ENCODE assay signal across 16 mouse cellular contexts in genomic region chr12:13181721-13182120, GRCm38 (mm10).
DNase-seq lines count a peak whose midpoint lies in the region; ATAC-seq and TF ChIP-seq lines count a peak whose summit lies in the region.
"Had no signal": no experiment of that assay in that cellular context is flagged by ENCODE, and none has a peak within 500 bp of the region (broad histone marks: within the 10 kb centered on the region; RNA-seq: fewer than 3 reads in every experiment).

No protein-coding gene starts in this region.

- peaks cover 20% of the 10 kb centered on the region for H3K4me1 ChIP-seq in intestine, embryonic 14.5 days (replicated peaks; ENCODE audit: control insufficient read depth, insufficient read depth, low read length)
- peaks cover 7% of the 10 kb centered on the region; the same call in 1 of the 2 replicates for H3K4me1 ChIP-seq in intestine, postnatal 0 days (replicated peaks; ENCODE audit: control insufficient read depth, insufficient read depth, low read length)
- H3K4me1 ChIP-seq in midbrain, postnatal 0 days (ENCODE audit: insufficient read depth, low read length): peaks cover 8% of the 10 kb centered on the region; the same call in 1 of the 2 replicates
- H3K4me1 ChIP-seq in midbrain, embryonic 13.5 days (replicated peaks): peaks cover 15% of the 10 kb centered on the region
- peaks cover 77% of the 10 kb centered on the region for H3K4me1 ChIP-seq in liver, embryonic 13.5 days (replicated peaks)

- no peak overlapping the region for H3K9ac ChIP-seq in intestine, embryonic 14.5 days (ENCODE audit: low read length)
- H3K9ac ChIP-seq in intestine, postnatal 0 days (ENCODE audit: low read depth, low read length): no peak overlapping the region
- H3K9ac ChIP-seq in midbrain, postnatal 0 days (replicated peaks; ENCODE audit: low read length, poor library complexity, severe bottlenecking): no peak overlapping the region
- H3K9ac ChIP-seq in midbrain, embryonic 13.5 days (replicated peaks): no peak overlapping the region
- H3K9ac ChIP-seq in liver, embryonic 13.5 days: peak overlapping the region; percentile 76
- H3K9ac ChIP-seq: embryonic facial prominence, embryonic 12.5 days; forebrain, embryonic 15.5 days had no signal

- no peaks in the 10 kb centered on the region for H3K27me3 ChIP-seq in intestine, embryonic 14.5 days (replicated peaks; ENCODE audit: control insufficient read depth, insufficient read depth, low read length)
- H3K27me3 ChIP-seq in intestine, postnatal 0 days (replicated peaks; ENCODE audit: control insufficient read depth, insufficient read depth, low read length): no peaks in the 10 kb centered on the region
- H3K27me3 ChIP-seq in midbrain, postnatal 0 days (ENCODE audit: insufficient read depth, low read length): no peaks in the 10 kb centered on the region
- H3K27me3 ChIP-seq in midbrain, embryonic 13.5 days: no peaks in the 10 kb centered on the region
- 0 out of 2 replicates have a peak, but pooled peaks cover 2% of the 10 kb centered on the region for H3K27me3 ChIP-seq in liver, embryonic 13.5 days
- H3K27me3 ChIP-seq: embryonic facial prominence, embryonic 12.5 days; forebrain, embryonic 15.5 days had no signal

- ATAC-seq in intestine, embryonic 14.5 days (replicated peaks; ENCODE audit: low FRiP score, low TSS enrichment, low read depth): no peak
- no peak for ATAC-seq in intestine, postnatal 0 days
- ATAC-seq in midbrain, postnatal 0 days (ENCODE audit: low FRiP score): no peak
- no peak for ATAC-seq in midbrain, embryonic 13.5 days
- ATAC-seq in liver, embryonic 13.5 days (ENCODE audit: low read depth): no peak

- WGBS in intestine, embryonic 14.5 days: 70% methylated on average over 6 of the region's 6 CpGs
- 79% methylated on average over 6 of the region's 6 CpGs for WGBS in intestine, postnatal 0 days
- WGBS in midbrain, postnatal 0 days: 82% methylated on average over 6 of the region's 6 CpGs
- WGBS in midbrain, embryonic 13.5 days: 80% methylated on average over 6 of the region's 6 CpGs
- 55% methylated on average over 6 of the region's 6 CpGs for WGBS in liver, embryonic 13.5 days (ENCODE audit: insufficient replicate concordance)

- no peak for TF ChIP-seq CTCF in intestine, postnatal 0 days (IDR thresholded peaks at IDR 0.05; ENCODE audit: low read depth)
- peak; percentile 11; the same call in 1 of the 2 replicates for TF ChIP-seq CTCF in midbrain, postnatal 0 days (IDR thresholded peaks at IDR 0.05)

- no peak overlapping the region for H3K4me2 ChIP-seq in intestine, embryonic 14.5 days (ENCODE audit: low read length)
- H3K4me2 ChIP-seq in intestine, postnatal 0 days (replicated peaks; ENCODE audit: low read depth): no peak overlapping the region
- H3K4me2 ChIP-seq in midbrain, postnatal 0 days (ENCODE audit: low read depth, low read length, poor library complexity, severe bottlenecking): no peak overlapping the region
- H3K4me2 ChIP-seq in midbrain, embryonic 13.5 days (replicated peaks): no peak overlapping the region
- peak overlapping the region; percentile 74 for H3K4me2 ChIP-seq in liver, embryonic 13.5 days
- H3K4me2 ChIP-seq: embryonic facial prominence, embryonic 12.5 days; forebrain, embryonic 15.5 days had no signal

- no peaks in the 10 kb centered on the region for H3K9me3 ChIP-seq in intestine, embryonic 14.5 days (ENCODE audit: control insufficient read depth, low read length)
- no peaks in the 10 kb centered on the region for H3K9me3 ChIP-seq in intestine, postnatal 0 days (ENCODE audit: control insufficient read depth)
- H3K9me3 ChIP-seq in midbrain, postnatal 0 days (ENCODE audit: low read length): no peaks in the 10 kb centered on the region
- no peaks in the 10 kb centered on the region for H3K9me3 ChIP-seq in midbrain, embryonic 13.5 days
- no peaks in the 10 kb centered on the region for H3K9me3 ChIP-seq in liver, embryonic 13.5 days (replicated peaks)
- H3K9me3 ChIP-seq: embryonic facial prominence, embryonic 12.5 days; forebrain, embryonic 15.5 days had no signal

- no peak overlapping the region for H3K4me3 ChIP-seq in intestine, embryonic 14.5 days (ENCODE audit: low read depth, low read length)
- no peak overlapping the region for H3K4me3 ChIP-seq in intestine, postnatal 0 days (ENCODE audit: low read depth, low read length)
- no peak overlapping the region for H3K4me3 ChIP-seq in midbrain, postnatal 0 days (ENCODE audit: low read depth, low read length)
- no peak overlapping the region for H3K4me3 ChIP-seq in midbrain, embryonic 13.5 days (replicated peaks)
- H3K4me3 ChIP-seq in liver, embryonic 13.5 days (replicated peaks): 0 out of 2 replicates have a peak overlapping the region, but pooled peaks have one; percentile 64
- H3K4me3 ChIP-seq: embryonic facial prominence, embryonic 12.5 days; forebrain, embryonic 15.5 days; layer of hippocampus, adult 2 months had no signal

- no peak overlapping the region for H3K27ac ChIP-seq in intestine, embryonic 14.5 days (ENCODE audit: low read depth)
- no peak overlapping the region for H3K27ac ChIP-seq in intestine, postnatal 0 days (ENCODE audit: low read depth, low read length)
- no peak overlapping the region for H3K27ac ChIP-seq in midbrain, postnatal 0 days (ENCODE audit: low read depth, low read length)
- no peak overlapping the region for H3K27ac ChIP-seq in midbrain, embryonic 13.5 days
- H3K27ac ChIP-seq in liver, embryonic 13.5 days: peak overlapping the region; percentile 93
- H3K27ac ChIP-seq: embryonic facial prominence, embryonic 12.5 days; forebrain, embryonic 15.5 days; layer of hippocampus, adult 2 months had no signal

- no peaks in the 10 kb centered on the region for H3K36me3 ChIP-seq in intestine, embryonic 14.5 days (ENCODE audit: control insufficient read depth, insufficient read depth, low read length)
- H3K36me3 ChIP-seq in intestine, postnatal 0 days (ENCODE audit: control insufficient read depth, insufficient read depth): no peaks in the 10 kb centered on the region
- no peaks in the 10 kb centered on the region for H3K36me3 ChIP-seq in midbrain, postnatal 0 days (ENCODE audit: insufficient read depth, low read length)
- no peaks in the 10 kb centered on the region for H3K36me3 ChIP-seq in midbrain, embryonic 13.5 days
- H3K36me3 ChIP-seq in liver, embryonic 13.5 days: no peaks in the 10 kb centered on the region
- H3K36me3 ChIP-seq: embryonic facial prominence, embryonic 12.5 days; forebrain, embryonic 15.5 days had no signal

- DNase-seq in intestine, embryonic 14.5 days (ENCODE audit: low spot score): peak; percentile 48
- no peak for DNase-seq in midbrain, postnatal 0 days (ENCODE audit: low spot score)
- no peak for DNase-seq in liver, embryonic 13.5 days
- no peak for DNase-seq in testis, postnatal 10 days (ENCODE audit: low spot score)
- DNase-seq in cerebellum, postnatal 14 days: no peak
- DNase-seq: adrenal gland, adult 2 months; cerebellum, adult 9-10 months; gastrocnemius, postnatal 36 days; layer of hippocampus, postnatal 36 days; lung, postnatal 14 days; right cerebral cortex, postnatal 4 days had no signal
